Mouse (Mus musculus): Measurements from ENCODE around the gene Cacna2d3.

DNA sequence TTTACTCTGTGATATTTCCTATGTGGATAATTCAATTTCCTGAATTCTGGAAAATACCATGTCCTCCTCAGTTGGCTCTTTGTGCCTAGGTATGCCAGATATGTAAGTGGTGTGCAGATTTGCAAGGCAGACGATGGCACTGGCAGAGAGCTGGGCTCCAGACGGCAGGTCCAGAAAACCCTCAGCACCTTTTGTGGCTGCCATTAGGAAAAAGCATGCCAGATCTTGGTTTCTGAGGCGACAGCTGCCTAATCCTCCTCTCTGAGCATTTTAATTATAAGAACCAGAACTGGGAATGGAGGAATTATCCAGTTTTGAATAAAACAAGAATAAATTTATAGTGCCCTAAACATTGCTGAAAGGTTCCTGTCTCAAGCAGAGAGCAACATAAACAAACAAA, 767.1 kb downstream of the Cacna2d3 start:
- TF ChIP-seq NELFE (IDR thresholded peaks at IDR 0.05; ENCODE audit: low read depth, low read length) (no peak), POLR2A (IDR thresholded peaks at IDR 0.05; ENCODE audit: low read depth, low read length) (no peak), CTCF (conservative IDR thresholded peaks at IDR 0.05 in 1 of 2, IDR thresholded peaks at IDR 0.05 in 1 of 2; ENCODE audit: low read depth in 2 of 2, low read length in 2 of 2) (no peak), JUND (conservative IDR thresholded peaks at IDR 0.05; ENCODE audit: low read depth, low read length) (no peak), SMC3 (IDR thresholded peaks at IDR 0.05; ENCODE audit: low read depth, low read length) (no peak), USF1 (IDR thresholded peaks at IDR 0.05; ENCODE audit: low read depth, low read length) (no peak), ELF1 (IDR thresholded peaks at IDR 0.05; ENCODE audit: low read depth, low read length) (no peak), MAZ (IDR thresholded peaks at IDR 0.05; ENCODE audit: low read depth, low read length) (no peak), UBTF (IDR thresholded peaks at IDR 0.05; ENCODE audit: low read depth, low read length) (no peak), ZC3H11A (IDR thresholded peaks at IDR 0.05; ENCODE audit: low read depth, low read length) (no peak), E2F4 (IDR thresholded peaks at IDR 0.05; ENCODE audit: insufficient replicate concordance, low read depth, low read length) (no peak), MXI1 (IDR thresholded peaks at IDR 0.05; ENCODE audit: low read depth, low read length) (no peak), MAX (IDR thresholded peaks at IDR 0.05; ENCODE audit: low read length) (no peak), HCFC1 (IDR thresholded peaks at IDR 0.05; ENCODE audit: low read depth, low read length) (no peak)

All from CH12.LX (cell line).